Mouse (Mus musculus) lung, postnatal 36 days (tissue): ENCODE measurements around the gene Fam83c.
"Not testable (repeated sequence)": the region's sequence is repeated elsewhere in the genome, so short reads cannot be mapped to it uniquely, and the experiment has no call there.

Experiments
- DNase-seq: peaks from one replicate; pipeline ENCODE4 v3.0.0; 2022; ENCODE audit warnings: mixed read lengths

Fam83c gene

GRCm38 (mm10) chr2:155834732-155835131, at the start of gene Fam83c:
TSS of gene Fam83c (minus strand) at chr2:155834854.
- no peak for DNase-seq

GRCm38 (mm10) chr2:155882087-155882486, 47.4 kb upstream of the Fam83c start:
- DNase-seq, result no peak

- DNase-seq, result peak; percentile 25
Observed at GRCm38 (mm10) chr2:155878964-155879876, 44.6 kb upstream of the Fam83c start.

- DNase-seq, result no peak
Observed at GRCm38 (mm10) chr2:155873636-155874035, 39.0 kb upstream of the Fam83c start.

GRCm38 (mm10) chr2:155872930-155873507, 38.4 kb upstream of the Fam83c start:
- DNase-seq, result no peak

- DNase-seq, result no peak
Observed at GRCm38 (mm10) chr2:155872486-155872885, 37.8 kb upstream of the Fam83c start.

- DNase-seq, result no peak
Observed at GRCm38 (mm10) chr2:155869772-155870171, 35.1 kb upstream of the Fam83c start.

- no peak for DNase-seq
Observed at GRCm38 (mm10) chr2:155868320-155868719, 33.7 kb upstream of the Fam83c start.

- DNase-seq, result no peak
Observed at GRCm38 (mm10) chr2:155863301-155863867, 28.7 kb upstream of the Fam83c start.

GRCm38 (mm10) chr2:155862573-155863300, 28.1 kb upstream of the Fam83c start:
- DNase-seq, result no peak

GRCm38 (mm10) chr2:155861581-155861980, 26.9 kb upstream of the Fam83c start:
- DNase-seq, result no peak

- no peak for DNase-seq
Observed at GRCm38 (mm10) chr2:155860102-155860501, 25.4 kb upstream of the Fam83c start.

GRCm38 (mm10) chr2:155852536-155852935, 17.9 kb upstream of the Fam83c start:
- no peak for DNase-seq

- no peak for DNase-seq
Observed at GRCm38 (mm10) chr2:155850120-155850519, 15.5 kb upstream of the Fam83c start.

GRCm38 (mm10) chr2:155849464-155849863, 14.8 kb upstream of the Fam83c start:
- no peak for DNase-seq

- peak; percentile 88 for DNase-seq
Observed at GRCm38 (mm10) chr2:155848291-155848690, 13.6 kb upstream of the Fam83c start.

- no peak for DNase-seq
Observed at GRCm38 (mm10) chr2:155846930-155847329, 12.3 kb upstream of the Fam83c start.

- DNase-seq, result no peak
Observed at GRCm38 (mm10) chr2:155838961-155839360, 4.3 kb upstream of the Fam83c start.

GRCm38 (mm10) chr2:155837961-155838360, 3.3 kb upstream of the Fam83c start:
- no peak for DNase-seq

- not testable (repeated sequence) for DNase-seq
Observed at GRCm38 (mm10) chr2:155832087-155832486, 2.6 kb downstream of the Fam83c start.

- DNase-seq, result no peak
Observed at GRCm38 (mm10) chr2:155831302-155831701, 3.4 kb downstream of the Fam83c start.

GRCm38 (mm10) chr2:155830841-155831240, 3.8 kb downstream of the Fam83c start:
- no peak for DNase-seq
